Mouse (Mus musculus) right cerebral cortex, postnatal 4 days (tissue): ENCODE measurements around the gene Tmem268.

ENCODE experiments used
- DNase-seq: peaks from one replicate; pipeline ENCODE4 v3.0.0-alpha.2; 2022

Gene Tmem268

GRCm38 (mm10) chr4:63556665-63557064 lies 1.9 kb upstream of the Tmem268 start:
- DNase-seq: no peak

- DNase-seq: no peak
These were observed 1.2 kb upstream of the Tmem268 start for GRCm38 (mm10) chr4:63557124-63558059.

- no peak for DNase-seq
These were observed 631 bp downstream of the Tmem268 start for GRCm38 (mm10) chr4:63559127-63559697.

GRCm38 (mm10) chr4:63560079-63560478 lies 1.5 kb downstream of the Tmem268 start:
- DNase-seq: no peak

GRCm38 (mm10) chr4:63561861-63562675 lies 3.5 kb downstream of the Tmem268 start:
- DNase-seq: no peak

- DNase-seq: no peak
These were observed 4.2 kb downstream of the Tmem268 start for GRCm38 (mm10) chr4:63562742-63563141.

- DNase-seq: no peak
These were observed 9.3 kb downstream of the Tmem268 start for GRCm38 (mm10) chr4:63567712-63568390.

GRCm38 (mm10) chr4:63569322-63569721 lies 10.7 kb downstream of the Tmem268 start:
- no peak for DNase-seq

- no peak for DNase-seq
These were observed 11.7 kb downstream of the Tmem268 start for GRCm38 (mm10) chr4:63570208-63570781.

- DNase-seq: no peak
These were observed 14.0 kb downstream of the Tmem268 start for GRCm38 (mm10) chr4:63572621-63573020.

- no peak for DNase-seq
These were observed 21.1 kb downstream of the Tmem268 start for GRCm38 (mm10) chr4:63579649-63580048.

- peak; percentile 12 for DNase-seq
These were observed 21.5 kb downstream of the Tmem268 start for GRCm38 (mm10) chr4:63580078-63580477.

GRCm38 (mm10) chr4:63582580-63582979 lies 24.0 kb downstream of the Tmem268 start:
- no peak for DNase-seq

- no peak for DNase-seq
These were observed 26.6 kb downstream of the Tmem268 start for GRCm38 (mm10) chr4:63585216-63585615.

GRCm38 (mm10) chr4:63586240-63586639 lies 27.7 kb downstream of the Tmem268 start:
- no peak for DNase-seq

- no peak for DNase-seq
These were observed 31.4 kb downstream of the Tmem268 start for GRCm38 (mm10) chr4:63589987-63590386.

GRCm38 (mm10) chr4:63590538-63590937 lies 32.0 kb downstream of the Tmem268 start:
- DNase-seq: no peak

- no peak for DNase-seq
These were observed 36.0 kb downstream of the Tmem268 start for GRCm38 (mm10) chr4:63594459-63595110.

GRCm38 (mm10) chr4:63595259-63595658 lies 36.7 kb downstream of the Tmem268 start:
- DNase-seq: no peak

- DNase-seq: no peak
These were observed 37.4 kb downstream of the Tmem268 start for GRCm38 (mm10) chr4:63596010-63596409.

GRCm38 (mm10) chr4:63600786-63601185 lies 42.2 kb downstream of the Tmem268 start:
- no peak for DNase-seq

GRCm38 (mm10) chr4:63601263-63601662 lies 42.7 kb downstream of the Tmem268 start:
- DNase-seq: no peak
